Mouse (Mus musculus): Measurements from ENCODE around the gene Spopl.

- TF ChIP-seq CTCF (IDR thresholded peaks at IDR 0.05; ENCODE audit: low read depth, low read length) (no peak), POLR2A (IDR thresholded peaks at IDR 0.05; ENCODE audit: borderline replicate concordance, low read depth, low read length) (no peak)
Measured at GRCm38 (mm10) chr2:23481715-23482114, 90.2 kb downstream of the Spopl start.

Data from bone marrow macrophage, adult 2 months (primary cell).